Mouse (Mus musculus): ENCODE measurements at regions not wholly inside any gene's neighbourhood (a gene's known extent, or its start where the extent isn't known, plus 50 kb on each side); places are given as distances from the start of the nearest gene placed in this dataset.

GRCm38 (mm10) chr13:101215131-101215641 lies 382.0 kb upstream of the Slc30a5 start:
- no peak for TF ChIP-seq CTCF (IDR thresholded peaks at IDR 0.05; ENCODE audit: low read depth)
- Histone ChIP-seq H3K4me2 (replicated peaks; ENCODE audit: low read depth) (no peak overlapping the region), H3K27me3 (replicated peaks; ENCODE audit: control insufficient read depth, insufficient read depth, low read length) (no peaks in the 10 kb centered on the region), H3K9ac (ENCODE audit: low read depth, low read length) (no peak overlapping the region), H3K9me3 (ENCODE audit: control insufficient read depth) (no peaks in the 10 kb centered on the region), H3K4me3 (ENCODE audit: low read depth, low read length) (no peak overlapping the region), H3K27ac (ENCODE audit: low read depth, low read length) (no peak overlapping the region), H3K4me1 (replicated peaks; ENCODE audit: control insufficient read depth, insufficient read depth, low read length) (0 out of 2 replicates have a peak, but pooled peaks cover 3% of the 10 kb centered on the region), H3K36me3 (ENCODE audit: control insufficient read depth, insufficient read depth) (no peaks in the 10 kb centered on the region)
- ATAC-seq: no peak
- WGBS: 88% methylated on average over 5 of the region's 5 CpGs

- H3K27ac ChIP-seq (ENCODE audit: low read depth, low read length): no peak overlapping the region
- H3K4me2 ChIP-seq (replicated peaks; ENCODE audit: low read depth): no peak overlapping the region
- H3K9ac ChIP-seq (ENCODE audit: low read depth, low read length): no peak overlapping the region
- ATAC-seq: no peak
- no peaks in the 10 kb centered on the region for H3K27me3 ChIP-seq (replicated peaks; ENCODE audit: control insufficient read depth, insufficient read depth, low read length)
- TF ChIP-seq CTCF (IDR thresholded peaks at IDR 0.05; ENCODE audit: low read depth): no peak
- no peaks in the 10 kb centered on the region for H3K9me3 ChIP-seq (ENCODE audit: control insufficient read depth)
- no peaks in the 10 kb centered on the region for H3K36me3 ChIP-seq (ENCODE audit: control insufficient read depth, insufficient read depth)
- H3K4me1 ChIP-seq (replicated peaks; ENCODE audit: control insufficient read depth, insufficient read depth, low read length): 0 out of 2 replicates have a peak, but pooled peaks cover 3% of the 10 kb centered on the region
- WGBS: 63% methylated on average over 2 of the region's 2 CpGs
- H3K4me3 ChIP-seq (ENCODE audit: low read depth, low read length): no peak overlapping the region
Observed at GRCm38 (mm10) chr13:101214094-101214493, 380.9 kb upstream of the Slc30a5 start.

- H3K4me1 ChIP-seq (replicated peaks; ENCODE audit: control insufficient read depth, insufficient read depth, low read length): 0 out of 2 replicates have a peak, but pooled peaks cover 3% of the 10 kb centered on the region
- no peaks in the 10 kb centered on the region for H3K9me3 ChIP-seq (ENCODE audit: control insufficient read depth)
- H3K9ac ChIP-seq (ENCODE audit: low read depth, low read length): no peak overlapping the region
- WGBS: 41% methylated on average over 13 of the region's 13 CpGs
- H3K36me3 ChIP-seq (ENCODE audit: control insufficient read depth, insufficient read depth): no peaks in the 10 kb centered on the region
- no peak overlapping the region for H3K4me2 ChIP-seq (replicated peaks; ENCODE audit: low read depth)
- no peaks in the 10 kb centered on the region for H3K27me3 ChIP-seq (replicated peaks; ENCODE audit: control insufficient read depth, insufficient read depth, low read length)
- H3K27ac ChIP-seq (ENCODE audit: low read depth, low read length): no peak overlapping the region
- H3K4me3 ChIP-seq (ENCODE audit: low read depth, low read length): no peak overlapping the region
- no peak for ATAC-seq
- TF ChIP-seq CTCF (IDR thresholded peaks at IDR 0.05; ENCODE audit: low read depth): no peak
Observed at GRCm38 (mm10) chr13:101213121-101213916, 380.1 kb upstream of the Slc30a5 start.

- H3K4me2 ChIP-seq (replicated peaks; ENCODE audit: low read depth): no peak overlapping the region
- ATAC-seq: no peak
- no peaks in the 10 kb centered on the region for H3K9me3 ChIP-seq (ENCODE audit: control insufficient read depth)
- no peak overlapping the region for H3K27ac ChIP-seq (ENCODE audit: low read depth, low read length)
- no peaks in the 10 kb centered on the region for H3K27me3 ChIP-seq (replicated peaks; ENCODE audit: control insufficient read depth, insufficient read depth, low read length)
- no peak overlapping the region for H3K9ac ChIP-seq (ENCODE audit: low read depth, low read length)
- no peak overlapping the region for H3K4me3 ChIP-seq (ENCODE audit: low read depth, low read length)
- no peak for TF ChIP-seq CTCF (IDR thresholded peaks at IDR 0.05; ENCODE audit: low read depth)
- WGBS: 65% methylated on average over 5 of the region's 5 CpGs
- H3K36me3 ChIP-seq (ENCODE audit: control insufficient read depth, insufficient read depth): no peaks in the 10 kb centered on the region
- H3K4me1 ChIP-seq (replicated peaks; ENCODE audit: control insufficient read depth, insufficient read depth, low read length): 0 out of 2 replicates have a peak, but pooled peaks cover 3% of the 10 kb centered on the region
Observed at GRCm38 (mm10) chr13:101212341-101212895, 379.2 kb upstream of the Slc30a5 start.

- H3K9me3 ChIP-seq (ENCODE audit: control insufficient read depth): no peaks in the 10 kb centered on the region
- no peaks in the 10 kb centered on the region for H3K36me3 ChIP-seq (ENCODE audit: control insufficient read depth, insufficient read depth)
- no peak overlapping the region for H3K9ac ChIP-seq (ENCODE audit: low read depth, low read length)
- no peak overlapping the region for H3K27ac ChIP-seq (ENCODE audit: low read depth, low read length)
- no peak for TF ChIP-seq CTCF (IDR thresholded peaks at IDR 0.05; ENCODE audit: low read depth)
- no peak overlapping the region for H3K4me3 ChIP-seq (ENCODE audit: low read depth, low read length)
- no peaks in the 10 kb centered on the region for H3K4me1 ChIP-seq (replicated peaks; ENCODE audit: control insufficient read depth, insufficient read depth, low read length)
- ATAC-seq: no peak
- no peaks in the 10 kb centered on the region for H3K27me3 ChIP-seq (replicated peaks; ENCODE audit: control insufficient read depth, insufficient read depth, low read length)
- no peak overlapping the region for H3K4me2 ChIP-seq (replicated peaks; ENCODE audit: low read depth)
- WGBS: 91% methylated on average over 9 of the region's 9 CpGs
Observed at GRCm38 (mm10) chr13:101208788-101209187, 375.6 kb upstream of the Slc30a5 start.

GRCm38 (mm10) chr13:101203463-101203862 lies 370.2 kb upstream of the Slc30a5 start:
- Histone ChIP-seq H3K4me3 (ENCODE audit: low read depth, low read length) (no peak overlapping the region), H3K4me2 (replicated peaks; ENCODE audit: low read depth) (no peak overlapping the region), H3K9ac (ENCODE audit: low read depth, low read length) (no peak overlapping the region), H3K27me3 (replicated peaks; ENCODE audit: control insufficient read depth, insufficient read depth, low read length) (no peaks in the 10 kb centered on the region), H3K4me1 (replicated peaks; ENCODE audit: control insufficient read depth, insufficient read depth, low read length) (no peaks in the 10 kb centered on the region), H3K36me3 (ENCODE audit: control insufficient read depth, insufficient read depth) (no peaks in the 10 kb centered on the region), H3K27ac (ENCODE audit: low read depth, low read length) (no peak overlapping the region), H3K9me3 (ENCODE audit: control insufficient read depth) (no peaks in the 10 kb centered on the region)
- TF ChIP-seq CTCF (IDR thresholded peaks at IDR 0.05; ENCODE audit: low read depth): no peak
- no peak for ATAC-seq

Data from intestine, postnatal 0 days (tissue).